Mouse (Mus musculus) stomach, postnatal 0 days (tissue): Measurements from ENCODE around the gene Pttg1ip. TPM values are rescaled to one million over a fixed set of nuclear protein-coding genes. Genes with fewer than 3 reads are reported as not detected.
A peak's percentile ranks its signal among the peaks of the same experiment; 100 is the strongest.

Source experiments
- ATAC-seq: fragments of 200-750 bp; cut with Nextera tagmentation; 2 replicates; pipeline ENCODE4 v1.8.0; 2017; ENCODE audit not compliant: low FRiP score, low TSS enrichment
- DNase-seq: peaks from one replicate; pipeline ENCODE4 v3.0.0-alpha.2; 2016; ENCODE audit warnings: low spot score
- H3K27ac ChIP-seq: fragments of 300-500 bp; sonication (generic); replicated peaks from 2 replicates; pipeline ENCODE4 v1.5.1; 2014; ENCODE audit warnings: mild to moderate bottlenecking, control low read depth
- H3K27me3 ChIP-seq: fragments of 300-500 bp; sonication (generic); 2 replicates; pipeline ENCODE4 v1.6.1; 2014; ENCODE audit warnings: low read length; ENCODE audit not compliant: control insufficient read depth, insufficient read depth
- H3K36me3 ChIP-seq: fragments of 300-500 bp; sonication (generic); 2 replicates; pipeline ENCODE4 v1.6.1; 2014; ENCODE audit warnings: low read length, mixed read lengths; ENCODE audit not compliant: control insufficient read depth, insufficient read depth
- H3K4me1 ChIP-seq: fragments of 300-500 bp; sonication (generic); replicated peaks from 2 replicates; pipeline ENCODE4 v1.6.1; 2014; ENCODE audit warnings: antibody characterized with exemption; ENCODE audit not compliant: control insufficient read depth, insufficient read depth
- H3K4me2 ChIP-seq: fragments of 300-500 bp; sonication (generic); replicated peaks from 2 replicates; pipeline ENCODE4 v1.6.1; 2014; ENCODE audit warnings: low read depth, mild to moderate bottlenecking, control low read depth, moderate library complexity
- H3K4me3 ChIP-seq: fragments of 300-500 bp; sonication (generic); 2 replicates; pipeline ENCODE4 v1.5.1; 2014; ENCODE audit warnings: low read depth, low read length, control low read depth
- H3K9ac ChIP-seq: fragments of 300-500 bp; sonication (generic); 2 replicates; pipeline ENCODE4 v1.6.1; 2014; ENCODE audit warnings: mild to moderate bottlenecking, low read length, control low read depth, mixed read lengths
- H3K9me3 ChIP-seq: fragments of 300-500 bp; sonication (generic); 2 replicates; pipeline ENCODE4 v1.6.1; 2016; ENCODE audit warnings: low read length; ENCODE audit not compliant: control insufficient read depth
- CTCF ChIP-seq: IDR thresholded peaks from 2 replicates; pipeline ENCODE4 v1.5.1; 2016; ENCODE audit warnings: antibody characterized with exemption, low read depth, mild to moderate bottlenecking, moderate library complexity
- EP300 ChIP-seq: optimal IDR thresholded peaks from 2 replicates; pipeline ENCODE3; 2016; ENCODE audit warnings: antibody characterized with exemption
- WGBS: fragments of 180-500 bp; shearing (Covaris S2); extraction: QIAGEN DNeasy Blood & Tissue Kit; methylation state at CpG from one replicate; pipeline ENCODE4 v1.1.7; 2014; 5-methylcytosine and 5-hydroxymethylcytosine counted together
- polyA plus RNA-seq: library from polyadenylated mRNA; unstranded; fragments of >200 nt; fragmentation: Nextera tagmentation; extraction: Ambion mirVana; gene quantifications from 2 replicates; pipeline ENCODE4 v1.2.1, GENCODE M21; 2015

Pttg1ip gene
- polyA plus RNA-seq, 1 experiment from 2014 or later, result 278 TPM

DNA sequence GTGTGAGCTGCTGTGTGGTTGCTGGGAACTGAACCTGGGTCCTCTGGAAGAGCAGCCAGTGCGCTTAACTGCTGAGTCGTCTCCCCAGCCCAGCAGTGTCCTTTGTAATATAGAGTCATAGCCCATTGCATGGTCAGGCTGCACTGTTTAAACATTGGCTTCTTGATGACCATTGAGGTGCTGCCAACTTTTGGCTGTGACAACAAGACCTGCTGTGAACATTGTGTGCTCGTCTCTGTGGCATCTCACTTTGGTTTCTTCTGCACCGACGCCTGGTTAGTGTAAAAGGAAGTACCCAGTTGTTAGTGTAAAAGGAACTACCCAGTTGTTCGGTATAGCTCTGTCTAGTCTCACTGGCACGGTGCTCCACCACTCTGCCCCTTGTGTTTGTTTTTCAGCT lies 45.1 kb downstream of the Pttg1ip start:
- TF ChIP-seq EP300 (no peak), CTCF (0 out of 2 replicates have a peak, but pooled peaks have one; percentile 4)
- Histone ChIP-seq H3K27me3 (no peaks in the 10 kb centered on the region), H3K9ac (no peak overlapping the region), H3K36me3 (peaks cover 5% of the 10 kb centered on the region), H3K9me3 (no peaks in the 10 kb centered on the region), H3K4me2 (no peak overlapping the region), H3K4me3 (no peak overlapping the region), H3K27ac (no peak overlapping the region; the same call in 1 of the 2 replicates), H3K4me1 (peaks cover 20% of the 10 kb centered on the region)
- DNase-seq (no peak), ATAC-seq (no peak)
- 47% methylated on average over 7 of the region's 7 CpGs for WGBS

DNA sequence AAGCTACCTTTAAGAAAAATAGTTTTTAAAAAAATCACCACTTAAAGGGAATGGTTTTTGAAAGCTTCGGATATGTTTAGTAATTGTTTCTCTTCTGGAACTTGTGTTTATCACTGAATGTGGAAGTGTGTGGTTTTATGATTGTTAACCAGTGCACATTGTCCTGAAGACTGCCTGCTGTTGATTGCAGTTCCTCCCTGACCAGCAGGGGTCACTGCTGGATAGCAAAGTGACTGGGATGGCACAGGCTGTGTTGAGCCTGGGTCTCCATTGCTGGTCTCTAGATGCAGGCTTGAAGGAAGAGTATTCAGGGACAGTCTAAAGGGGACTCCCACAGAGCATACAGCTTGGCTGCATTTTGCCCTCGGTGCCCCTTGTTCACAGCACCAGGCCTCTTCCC lies 46.0 kb downstream of the Pttg1ip start:
- H3K4me1 ChIP-seq, result peaks cover 20% of the 10 kb centered on the region
- DNase-seq (peak; percentile 85), ATAC-seq (peak; percentile 45; the same call in 1 of the 2 replicates)
- TF ChIP-seq EP300 (no peak), CTCF (peak; percentile 98)
- no peaks in the 10 kb centered on the region for H3K27me3 ChIP-seq
- H3K27ac ChIP-seq, result no peak overlapping the region
- no peaks in the 10 kb centered on the region for H3K9me3 ChIP-seq
- H3K4me3 ChIP-seq, result no peak overlapping the region
- H3K4me2 ChIP-seq, result no peak overlapping the region
- WGBS, result 39% methylated on average over 2 of the region's 2 CpGs
- peaks cover 9% of the 10 kb centered on the region for H3K36me3 ChIP-seq
- no peak overlapping the region for H3K9ac ChIP-seq

- TF ChIP-seq EP300 (no peak), CTCF (no peak)
- Histone ChIP-seq H3K4me1 (peaks cover 15% of the 10 kb centered on the region), H3K9me3 (no peaks in the 10 kb centered on the region), H3K36me3 (peaks cover 9% of the 10 kb centered on the region), H3K4me3 (no peak overlapping the region), H3K4me2 (no peak overlapping the region), H3K9ac (no peak overlapping the region), H3K27me3 (no peaks in the 10 kb centered on the region), H3K27ac (no peak overlapping the region)
- 76% methylated on average over 3 of the region's 3 CpGs for WGBS
- ATAC-seq (no peak), DNase-seq (no peak)
Observed at GRCm38 (mm10) chr10:77629163-77629562, 47.6 kb downstream of the Pttg1ip start.

DNA sequence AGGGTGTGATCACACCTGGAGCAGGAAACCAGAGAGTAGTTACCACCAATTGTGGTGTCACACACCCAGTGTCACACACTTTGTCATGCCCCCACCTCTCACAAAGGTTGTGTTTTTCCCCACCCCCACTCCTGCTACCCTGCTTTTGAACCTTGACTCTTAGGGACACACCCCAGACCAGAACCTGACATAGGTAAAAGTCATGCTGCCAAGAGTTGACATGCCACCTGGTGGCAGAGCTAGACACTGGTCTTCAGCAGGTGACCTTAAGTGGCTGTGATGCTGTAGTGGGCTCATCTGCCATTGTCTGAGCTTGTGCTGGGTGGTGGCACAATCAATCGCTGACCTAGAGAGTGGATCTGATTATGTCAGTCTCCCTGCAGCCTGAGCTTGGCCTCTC lies 48.5 kb downstream of the Pttg1ip start:
- TF ChIP-seq EP300, result no peak
- peak; percentile 66 for TF ChIP-seq CTCF
- Histone ChIP-seq H3K9me3 (no peaks in the 10 kb centered on the region), H3K27me3 (no peaks in the 10 kb centered on the region), H3K4me3 (no peak overlapping the region), H3K4me1 (peaks cover 10% of the 10 kb centered on the region; the same call in 1 of the 2 replicates), H3K27ac (no peak overlapping the region), H3K4me2 (no peak overlapping the region), H3K9ac (no peak overlapping the region), H3K36me3 (peaks cover 9% of the 10 kb centered on the region)
- ATAC-seq (no peak), DNase-seq (peak; percentile 39)
- WGBS, result 94% methylated on average over 1 of the region's 1 CpGs

DNA sequence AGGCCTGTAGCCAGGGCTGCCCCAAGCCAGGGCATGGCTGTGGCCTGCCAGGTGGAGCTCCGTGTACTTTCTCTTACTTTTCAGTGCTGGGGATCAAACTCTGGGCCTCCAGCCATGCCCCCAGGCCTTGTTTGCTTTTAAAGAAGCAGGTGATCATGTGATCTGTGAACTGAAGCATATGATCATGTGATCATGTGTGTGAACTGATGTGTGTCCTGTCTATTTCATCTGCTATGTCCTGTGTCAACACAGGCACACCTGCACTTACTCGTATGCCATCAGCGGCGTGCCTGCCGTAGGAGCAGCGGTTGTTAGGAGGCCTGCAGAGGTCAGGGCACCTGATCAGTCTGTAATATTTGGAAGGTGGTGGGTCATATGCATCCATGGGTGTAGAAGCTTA lies 52.5 kb downstream of the Pttg1ip start:
- 0 out of 2 replicates have a peak overlapping the region, but pooled peaks have one; percentile 37 for H3K27ac ChIP-seq
- WGBS, result 46% methylated on average over 6 of the region's 6 CpGs
- peaks cover 9% of the 10 kb centered on the region for H3K36me3 ChIP-seq
- ATAC-seq, result peak; percentile 27; the same call in 1 of the 2 replicates
- no peak overlapping the region for H3K4me3 ChIP-seq
- no peak overlapping the region for H3K9ac ChIP-seq
- no peak overlapping the region for H3K4me2 ChIP-seq
- TF ChIP-seq CTCF, result no peak
- no peak for TF ChIP-seq EP300
- no peaks in the 10 kb centered on the region for H3K27me3 ChIP-seq
- 0 out of 2 replicates have a peak, but pooled peaks cover 6% of the 10 kb centered on the region for H3K4me1 ChIP-seq
- H3K9me3 ChIP-seq, result no peaks in the 10 kb centered on the region
- no peak for DNase-seq

DNA sequence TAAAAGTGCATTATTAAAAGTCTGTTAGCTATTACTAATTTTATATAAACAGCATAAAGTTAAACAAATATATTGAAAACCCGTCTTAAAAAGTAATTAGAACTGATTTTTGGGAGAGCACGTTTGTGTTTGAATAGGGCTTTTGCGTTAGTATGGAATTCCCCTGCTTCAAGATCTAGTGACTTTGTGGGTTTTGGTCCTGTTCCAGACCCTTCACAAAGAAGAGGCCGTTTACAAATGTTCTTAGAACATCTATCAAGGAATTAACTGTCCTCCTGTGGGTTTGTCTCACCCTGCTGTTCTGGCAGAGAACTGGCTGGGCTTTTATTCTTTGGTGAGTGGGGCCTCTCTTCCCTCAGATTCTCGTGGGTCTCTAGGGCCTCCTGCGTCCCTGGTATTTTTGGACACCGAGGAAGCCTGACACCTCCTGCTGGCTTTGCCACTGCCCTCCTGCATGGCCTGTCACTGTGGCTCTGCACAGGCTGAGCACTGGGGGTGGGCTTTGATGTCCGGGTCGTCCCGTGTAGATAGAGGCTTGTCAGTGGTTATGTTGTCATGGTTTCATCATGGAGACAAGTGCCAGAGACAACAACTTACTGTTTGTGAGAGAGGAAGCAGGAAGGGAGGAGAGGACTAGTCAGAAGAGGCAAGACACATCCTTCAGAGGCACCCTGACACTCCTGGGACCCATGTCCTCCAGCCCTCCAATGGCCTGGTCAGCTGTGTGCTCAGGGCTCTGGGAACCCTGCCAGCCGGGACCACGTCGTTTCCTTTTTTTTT lies 53.1 kb downstream of the Pttg1ip start:
- Histone ChIP-seq H3K4me1 (0 out of 2 replicates have a peak, but pooled peaks cover 6% of the 10 kb centered on the region), H3K27ac (peak overlapping the region; percentile 78), H3K27me3 (no peaks in the 10 kb centered on the region), H3K9ac (0 out of 2 replicates have a peak overlapping the region, but pooled peaks have one; percentile 27), H3K4me3 (no peak overlapping the region), H3K4me2 (no peak overlapping the region), H3K9me3 (no peaks in the 10 kb centered on the region), H3K36me3 (peaks cover 9% of the 10 kb centered on the region)
- no peak for DNase-seq
- ATAC-seq, result peak; percentile 41; the same call in 1 of the 2 replicates
- WGBS, result 35% methylated on average over 13 of the region's 13 CpGs
- TF ChIP-seq EP300, result no peak
- TF ChIP-seq CTCF, result peak; percentile 39
